Mouse (Mus musculus) heart, embryonic 15.5 days (tissue): ENCODE data around the gene Esp1. TPM values are rescaled to one million over a fixed set of nuclear protein-coding genes. Genes with fewer than 3 reads are reported as not detected.
"Not testable (repeated sequence)": the region's sequence is repeated elsewhere in the genome, so short reads cannot be mapped to it uniquely, and the experiment has no call there.

ENCODE experiments used
- ATAC-seq: fragments of 200-750 bp; cut with Nextera tagmentation; replicated peaks from 2 replicates; pipeline ENCODE4 v1.8.0; 2017; ENCODE audit warnings: low read depth, moderate TSS enrichment; ENCODE audit not compliant: insufficient number of reproducible peaks, insufficient read depth, low FRiP score
- H3K27ac ChIP-seq: fragments of 300-500 bp; sonication (generic); 2 replicates; pipeline ENCODE4 v1.5.1; 2015; ENCODE audit warnings: mild to moderate bottlenecking, inconsistent platforms
- H3K27me3 ChIP-seq: fragments of 300-500 bp; sonication (generic); 2 replicates; pipeline ENCODE4 v1.6.1; 2015; ENCODE audit warnings: inconsistent platforms
- H3K36me3 ChIP-seq: fragments of 300-500 bp; sonication (generic); 2 replicates; pipeline ENCODE4 v1.6.1; 2015; ENCODE audit warnings: mild to moderate bottlenecking, inconsistent platforms
- H3K4me1 ChIP-seq: fragments of 300-500 bp; sonication (generic); replicated peaks from 2 replicates; pipeline ENCODE4 v1.6.1; 2015; ENCODE audit warnings: inconsistent platforms
- H3K4me2 ChIP-seq: fragments of 300-500 bp; sonication (generic); 2 replicates; pipeline ENCODE4 v1.6.1; 2015; ENCODE audit warnings: inconsistent platforms, mild to moderate bottlenecking, moderate library complexity
- H3K4me3 ChIP-seq: fragments of 300-500 bp; sonication (generic); 2 replicates; pipeline ENCODE4 v1.5.1; 2015; ENCODE audit warnings: mild to moderate bottlenecking, inconsistent platforms
- H3K9ac ChIP-seq: fragments of 300-500 bp; sonication (generic); 2 replicates; pipeline ENCODE4 v1.6.1; 2015; ENCODE audit warnings: mild to moderate bottlenecking, inconsistent platforms
- H3K9me3 ChIP-seq: fragments of 300-500 bp; sonication (generic); replicated peaks from 2 replicates; pipeline ENCODE4 v1.6.1; 2016; ENCODE audit warnings: inconsistent platforms
- WGBS: fragments of 180-500 bp; shearing (Covaris S2); methylation state at CpG from one replicate; pipeline ENCODE4 v1.1.7; 2015; ENCODE audit warnings: mixed read lengths; 5-methylcytosine and 5-hydroxymethylcytosine counted together
- polyA plus RNA-seq: library from polyadenylated mRNA; unstranded; fragments of >200 nt; fragmentation: Nextera tagmentation; extraction: Ambion mirVana; gene quantifications from 2 replicates; pipeline ENCODE4 v1.2.1, GENCODE M21; 2015

The Esp1 gene
- not detected in 2 replicates for polyA plus RNA-seq

- 78% methylated on average over 2 of the region's 2 CpGs for WGBS
- no peaks in the 10 kb centered on the region for H3K9me3 ChIP-seq
- no peak within 1 kb of the TSS for H3K9ac ChIP-seq
- no peak within 1 kb of the TSS for H3K4me2 ChIP-seq
- H3K4me1 ChIP-seq, result no peaks in the 10 kb centered on the region
- no peaks in the 10 kb centered on the region for H3K27me3 ChIP-seq
- ATAC-seq, result no peak
- H3K27ac ChIP-seq, result no peak within 1 kb of the TSS
- H3K36me3 ChIP-seq, result no peaks in the 10 kb centered on the region
- no peak within 1 kb of the TSS for H3K4me3 ChIP-seq
Observed at GRCm38 (mm10) chr17:40726820-40727219, at the start of gene Esp1. Gene Esp1, plus strand, starts transcription at chr17:40727120.

- Histone ChIP-seq H3K9me3 (no peaks in the 10 kb centered on the region), H3K36me3 (no peaks in the 10 kb centered on the region), H3K4me1 (no peaks in the 10 kb centered on the region), H3K4me3 (no peak overlapping the region), H3K27me3 (no peaks in the 10 kb centered on the region), H3K9ac (no peak overlapping the region), H3K4me2 (no peak overlapping the region), H3K27ac (no peak overlapping the region)
- no peak for ATAC-seq
Observed at GRCm38 (mm10) chr17:40716273-40716672, 10.6 kb upstream of the Esp1 start.

GRCm38 (mm10) chr17:40717055-40717454 lies 9.9 kb upstream of the Esp1 start:
- H3K36me3 ChIP-seq, ATAC-seq, H3K9ac ChIP-seq: not testable (repeated sequence)

GRCm38 (mm10) chr17:40731296-40731695 lies 4.4 kb downstream of the Esp1 start:
- Histone ChIP-seq H3K36me3 (no peaks in the 10 kb centered on the region), H3K9ac (no peak overlapping the region), H3K27me3 (no peaks in the 10 kb centered on the region), H3K4me2 (no peak overlapping the region), H3K9me3 (no peaks in the 10 kb centered on the region), H3K4me3 (no peak overlapping the region), H3K27ac (no peak overlapping the region), H3K4me1 (no peaks in the 10 kb centered on the region)
- 63% methylated on average over 2 of the region's 2 CpGs for WGBS
- ATAC-seq, result no peak

More at GRCm38 (mm10) chr17:40717055-40717454, 9.9 kb upstream of the Esp1 start:
- not testable (repeated sequence) for H3K4me3 ChIP-seq, H3K4me1 ChIP-seq, H3K27me3 ChIP-seq, H3K4me2 ChIP-seq, H3K9me3 ChIP-seq, H3K27ac ChIP-seq

GRCm38 (mm10) chr17:40731724-40732123 lies 4.8 kb downstream of the Esp1 start:
- no peak for ATAC-seq
- no peak overlapping the region for H3K4me3 ChIP-seq
- 49% methylated on average over 4 of the region's 4 CpGs for WGBS

GRCm38 (mm10) chr17:40763662-40764061 lies 36.7 kb downstream of the Esp1 start:
- 64% methylated on average over 4 of the region's 4 CpGs for WGBS

More at GRCm38 (mm10) chr17:40731724-40732123, 4.8 kb downstream of the Esp1 start:
- no peaks in the 10 kb centered on the region for H3K9me3 ChIP-seq
- no peaks in the 10 kb centered on the region for H3K27me3 ChIP-seq
- no peak overlapping the region for H3K4me2 ChIP-seq
- H3K9ac ChIP-seq, result no peak overlapping the region
- H3K27ac ChIP-seq, result no peak overlapping the region
- H3K36me3 ChIP-seq, result no peaks in the 10 kb centered on the region
- no peaks in the 10 kb centered on the region for H3K4me1 ChIP-seq

GRCm38 (mm10) chr17:40767120-40767519 lies 40.2 kb downstream of the Esp1 start:
- WGBS, result 56% methylated on average over 1 of the region's 1 CpGs
- Histone ChIP-seq H3K4me3 (no peak overlapping the region), H3K4me2 (no peak overlapping the region), H3K36me3 (no peaks in the 10 kb centered on the region), H3K4me1 (no peaks in the 10 kb centered on the region), H3K9me3 (no peaks in the 10 kb centered on the region), H3K9ac (no peak overlapping the region), H3K27me3 (no peaks in the 10 kb centered on the region), H3K27ac (no peak overlapping the region)
- ATAC-seq, result no peak

More at GRCm38 (mm10) chr17:40763662-40764061, 36.7 kb downstream of the Esp1 start:
- no peak for ATAC-seq
- Histone ChIP-seq H3K27me3 (no peaks in the 10 kb centered on the region), H3K4me2 (no peak overlapping the region), H3K36me3 (no peaks in the 10 kb centered on the region), H3K9me3 (no peaks in the 10 kb centered on the region), H3K27ac (no peak overlapping the region), H3K4me3 (no peak overlapping the region), H3K4me1 (no peaks in the 10 kb centered on the region), H3K9ac (no peak overlapping the region)

Other genes starting within 250 kb of the Esp1 start
- 0.48 TPM in 1 of 2 replicates, not detected in the other for gene Esp8, start 207.1 kb upstream of the Esp1 start, polyA plus RNA-seq
- not detected in 2 replicates for gene Esp6, start 165.6 kb upstream of the Esp1 start, polyA plus RNA-seq
- gene Esp4, start 128.5 kb upstream of the Esp1 start, polyA plus RNA-seq, result not detected in 2 replicates
- not detected in 2 replicates for gene Esp3, start 95.0 kb upstream of the Esp1 start, polyA plus RNA-seq
- gene Crisp2, start 79.9 kb downstream of the Esp1 start, polyA plus RNA-seq, result not detected in 2 replicates
- 1.3 and 2.6 TPM in 2 replicates for gene Rhag, start 84.0 kb downstream of the Esp1 start, polyA plus RNA-seq
- gene 9130008F23Rik, start 153.4 kb downstream of the Esp1 start, polyA plus RNA-seq, result 2.3 and 2.5 TPM in 2 replicates
- not detected in 2 replicates for gene Glyatl3, start 187.2 kb downstream of the Esp1 start, polyA plus RNA-seq
- gene Mut, start 207.6 kb downstream of the Esp1 start, polyA plus RNA-seq, result 39.8 and 41.1 TPM in 2 replicates
- gene Cenpq, start 207.9 kb downstream of the Esp1 start, polyA plus RNA-seq, result 14.8 and 16.3 TPM in 2 replicates